Mouse (Mus musculus): ENCODE results near the gene Med24.
"Not testable (repeated sequence)": the region's sequence is repeated elsewhere in the genome, so short reads cannot be mapped to it uniquely, and the experiment has no call there.

The Med24 gene

DNA sequence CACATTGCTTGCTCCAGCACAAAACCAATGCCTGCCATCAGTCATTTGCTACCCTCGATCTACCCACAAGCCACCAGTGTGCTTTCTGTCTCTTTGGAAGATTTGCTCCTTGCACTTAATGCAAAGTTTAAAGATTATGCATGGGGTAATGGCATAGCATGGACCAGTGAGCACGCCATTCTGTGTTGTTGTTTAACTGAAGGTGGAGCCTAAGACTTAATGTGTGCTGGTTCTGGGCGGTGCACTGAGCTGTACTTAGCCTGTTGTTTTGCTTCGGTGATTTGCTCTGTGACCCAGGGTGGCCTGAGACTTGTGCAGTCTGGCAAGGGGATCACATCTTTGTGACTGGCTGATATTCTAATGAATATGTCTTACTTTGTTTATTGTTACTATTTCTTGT is 42.3 kb downstream of the Med24 start:
- no peak for DNase-seq

DNA sequence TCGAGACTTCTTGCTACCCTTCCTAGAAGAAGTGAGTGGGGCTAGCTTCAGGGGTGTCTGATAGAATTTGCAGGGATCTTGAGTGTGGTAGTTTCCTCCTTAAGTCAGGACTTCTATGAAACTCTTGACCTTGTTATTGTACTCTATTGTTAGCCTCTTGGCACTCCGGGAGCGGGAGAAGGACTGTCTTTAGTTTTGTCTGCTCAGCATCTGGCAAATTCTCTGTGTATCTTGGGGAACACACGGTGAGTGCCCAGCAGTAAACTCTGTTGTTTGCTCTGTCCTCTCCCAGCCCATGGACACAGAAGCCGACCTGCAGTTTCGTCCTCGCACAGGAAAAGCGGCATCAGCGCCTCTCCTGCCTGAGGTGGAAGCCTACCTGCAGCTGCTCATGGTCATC is 43.6 kb downstream of the Med24 start:
- DNase-seq: no peak

DNA sequence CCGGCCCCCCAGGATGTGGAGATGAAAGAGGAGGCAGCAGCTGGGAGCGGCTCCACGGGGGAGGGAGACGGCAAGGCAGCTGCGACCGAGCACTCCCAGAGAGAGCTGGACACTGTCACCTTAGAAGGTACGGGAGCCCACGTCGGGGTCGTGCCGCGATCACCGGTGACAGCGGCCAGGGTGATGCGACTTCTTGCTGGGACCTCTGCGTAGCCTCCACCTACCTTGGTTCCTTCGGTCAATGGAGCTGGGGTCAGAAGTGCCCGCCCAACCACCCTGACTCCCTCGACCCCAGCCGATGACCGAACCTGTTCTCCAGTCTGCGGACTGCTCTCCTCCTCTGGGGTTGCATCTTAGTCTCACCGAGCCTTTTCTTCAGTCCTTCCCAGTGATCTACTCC is 46.4 kb downstream of the Med24 start:
- DNase-seq: no peak

DNA sequence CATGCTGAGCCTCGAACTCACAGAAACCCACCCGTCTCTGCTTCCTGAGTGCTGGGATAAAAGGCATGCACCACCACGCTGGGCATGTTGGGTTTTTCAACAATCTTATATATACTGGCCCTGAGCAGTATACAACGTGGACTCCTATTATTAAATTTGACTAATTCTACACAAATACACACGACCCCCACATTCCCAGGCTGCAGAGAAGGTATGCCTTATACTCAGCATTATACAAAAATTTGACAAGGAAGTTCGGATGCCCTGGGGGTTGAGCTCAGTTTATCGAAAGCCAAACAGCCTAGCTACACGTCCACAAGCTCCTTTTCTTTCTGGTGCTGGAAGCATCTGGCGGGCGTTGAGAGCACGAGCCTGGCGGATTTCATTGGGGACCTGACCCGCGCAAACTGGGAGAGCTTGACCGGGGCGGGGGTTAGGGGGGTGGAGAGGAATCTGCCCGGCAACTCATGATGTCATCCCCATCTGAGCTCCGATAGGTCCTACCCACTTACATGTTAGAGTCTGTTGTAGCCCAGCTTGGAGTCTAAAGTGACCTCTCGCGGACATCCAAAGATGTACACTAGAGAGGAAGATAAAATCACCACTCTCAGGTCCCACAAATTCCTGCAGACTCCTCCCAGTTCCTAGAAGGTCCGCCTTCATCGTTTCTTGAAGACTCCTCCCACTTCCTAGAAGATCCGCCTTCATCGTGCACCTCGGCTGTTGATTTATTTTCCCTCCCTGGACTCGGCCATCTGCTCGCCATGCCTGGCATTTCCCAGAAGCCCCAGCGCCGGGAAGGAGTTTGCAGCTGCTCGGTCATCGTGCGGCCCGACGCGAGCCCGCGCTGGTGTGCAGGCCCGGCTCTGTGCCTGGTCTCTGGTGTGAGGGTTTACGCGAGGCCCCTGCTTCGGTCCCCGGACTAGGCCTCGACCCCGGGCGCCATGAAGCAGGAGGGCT is 47.2 kb downstream of the Med24 start, which contains the start of gene Psmd3:
Psmd3 (plus strand) TSS at position 769 of the 960 bp plus-strand sequence.
- peak; percentile 97 for DNase-seq

DNA sequence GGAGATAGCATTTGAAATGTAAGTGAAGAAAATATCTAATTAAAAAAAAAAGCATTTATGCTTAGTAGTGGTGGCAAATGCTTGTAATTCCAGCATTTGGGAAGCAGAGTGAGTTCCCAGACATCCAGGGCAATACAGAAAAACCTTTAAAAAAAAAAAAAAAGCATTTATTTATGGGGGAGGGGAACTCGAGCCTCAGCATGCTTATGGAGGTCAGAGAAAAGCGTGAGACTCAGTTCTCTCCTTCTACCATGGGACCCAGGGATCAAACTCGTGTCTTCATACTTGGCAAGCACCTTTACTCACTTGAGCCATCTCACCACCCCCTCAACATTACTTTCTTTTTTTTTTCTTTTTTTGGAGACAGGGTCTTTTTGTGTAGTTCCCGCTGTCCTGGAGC is 48.0 kb downstream of the Med24 start:
- DNase-seq: no peak

DNA sequence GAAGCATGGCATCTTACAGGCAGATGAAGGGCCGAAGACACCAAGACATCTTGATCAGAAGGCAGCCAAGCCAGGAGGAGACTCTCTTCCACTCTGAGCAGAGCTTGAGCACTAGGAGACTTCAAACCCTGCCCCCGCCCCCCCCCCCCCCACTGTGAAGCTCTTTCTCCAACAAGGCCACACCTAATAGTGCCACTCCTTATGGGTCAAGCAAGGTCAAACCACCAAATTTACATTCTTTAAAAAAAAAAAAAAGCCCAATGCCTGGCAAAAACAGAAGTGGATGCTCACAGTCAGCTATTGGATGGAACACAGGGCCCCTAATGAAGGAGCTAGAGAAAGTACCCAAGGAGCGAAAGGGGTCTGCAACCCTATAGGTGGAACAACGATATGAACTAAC is 48.6 kb downstream of the Med24 start:
- DNase-seq: not testable (repeated sequence)

DNA sequence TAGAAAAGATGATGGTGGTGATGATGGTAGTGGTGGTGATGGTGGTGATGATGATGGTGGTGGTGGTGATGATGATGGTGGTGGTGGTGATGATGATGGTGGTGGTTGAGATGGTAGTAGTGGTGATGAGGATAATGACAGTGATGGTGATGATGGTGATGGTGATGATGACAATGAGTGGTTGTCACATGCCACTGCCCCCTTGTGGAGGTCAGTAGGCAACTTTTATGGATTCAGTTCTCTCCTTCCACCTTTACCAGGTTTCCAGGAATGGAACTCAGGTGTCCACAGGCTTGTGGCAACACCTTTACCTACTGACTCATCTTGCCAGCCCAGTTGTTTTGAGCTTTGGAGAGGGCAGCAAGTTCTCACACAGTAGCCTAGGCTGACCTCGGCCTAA is 49.2 kb downstream of the Med24 start:
- DNase-seq: no peak

DNA sequence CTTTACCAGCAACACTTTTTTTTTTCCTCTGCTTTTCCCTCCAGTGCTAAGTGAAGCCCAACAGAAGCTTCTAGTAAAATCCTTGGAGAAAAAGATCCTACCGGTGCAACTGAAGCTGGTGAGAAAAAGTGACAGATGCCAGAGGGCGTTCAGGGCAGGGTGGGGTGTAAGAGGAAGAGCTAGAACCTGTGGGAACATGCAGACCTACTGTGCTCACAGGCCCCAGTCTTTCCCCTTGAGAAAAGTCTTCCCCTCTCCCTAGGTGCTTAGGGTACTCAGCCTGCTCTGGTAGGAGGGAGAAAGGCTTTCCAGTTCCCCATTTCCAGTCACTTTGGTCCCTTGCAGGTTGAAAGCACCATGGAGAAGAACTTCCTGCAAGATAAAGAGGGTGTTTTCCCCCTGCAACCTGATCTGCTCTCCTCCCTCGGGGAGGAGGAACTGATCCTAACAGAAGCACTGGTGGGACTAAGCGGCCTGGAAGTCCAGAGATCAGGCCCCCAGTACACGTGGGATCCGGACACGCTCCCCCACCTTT is 53.3 kb downstream of the Med24 start:
- DNase-seq: no peak

DNA sequence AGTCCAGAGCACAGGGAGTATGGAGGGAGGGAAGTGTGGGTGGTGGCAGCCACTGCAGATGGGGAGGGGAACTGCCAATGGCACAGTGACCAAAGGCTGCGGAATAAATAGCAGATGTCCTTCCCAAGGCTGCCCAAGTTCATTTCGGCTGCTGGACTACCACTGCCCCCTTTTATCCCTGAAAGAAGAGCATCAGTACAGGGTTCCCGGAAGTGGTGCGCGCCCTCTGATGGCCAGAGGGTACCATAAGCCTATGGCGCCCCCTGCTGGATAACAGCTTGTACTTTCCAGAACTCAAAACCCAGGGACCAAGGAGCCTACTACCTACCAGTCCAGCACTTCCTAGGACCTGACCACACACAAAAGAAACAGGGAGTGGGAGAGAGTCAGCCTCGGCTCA is 56.1 kb downstream of the Med24 start:
- DNase-seq: peak; percentile 71

DNA sequence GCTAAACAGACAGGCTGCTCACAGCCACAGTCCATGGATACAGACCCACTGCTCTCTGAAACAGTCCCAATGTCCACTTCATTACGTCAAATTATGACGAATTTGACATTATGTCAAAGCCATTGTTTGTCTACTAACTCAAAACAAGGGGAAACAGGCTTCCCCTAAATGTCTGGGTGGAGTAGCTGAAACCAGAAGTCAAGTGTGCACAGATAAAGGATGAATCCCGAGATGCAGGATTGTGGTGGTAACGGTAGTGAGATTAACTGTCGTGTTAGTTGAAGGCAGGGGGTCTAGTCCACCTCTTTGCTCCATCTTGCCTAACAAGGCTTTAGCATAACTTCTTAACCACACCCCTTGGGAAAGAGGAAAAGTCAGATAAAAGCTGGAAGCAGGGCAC is 56.8 kb downstream of the Med24 start:
- DNase-seq: no peak

DNA sequence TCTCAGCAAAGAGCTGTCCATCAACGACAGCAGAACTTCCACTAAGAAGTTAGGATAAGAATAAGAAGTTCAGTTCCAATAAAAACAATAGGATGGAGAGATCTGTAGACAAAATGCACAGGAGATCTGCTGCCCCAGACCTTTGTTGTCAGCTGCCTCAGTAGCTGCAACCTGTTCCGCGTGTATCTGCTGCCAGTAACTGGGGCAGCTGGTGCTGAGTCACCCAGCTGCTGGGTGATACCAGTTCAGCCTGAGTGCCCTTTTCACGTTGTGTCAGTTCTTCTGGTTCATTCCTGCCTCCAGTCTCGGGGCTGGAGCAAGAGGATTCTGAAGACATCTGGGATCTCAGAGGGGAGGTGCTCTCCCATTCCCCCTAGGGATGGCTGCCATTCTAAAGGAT is 57.4 kb downstream of the Med24 start:
- DNase-seq: no peak

DNA sequence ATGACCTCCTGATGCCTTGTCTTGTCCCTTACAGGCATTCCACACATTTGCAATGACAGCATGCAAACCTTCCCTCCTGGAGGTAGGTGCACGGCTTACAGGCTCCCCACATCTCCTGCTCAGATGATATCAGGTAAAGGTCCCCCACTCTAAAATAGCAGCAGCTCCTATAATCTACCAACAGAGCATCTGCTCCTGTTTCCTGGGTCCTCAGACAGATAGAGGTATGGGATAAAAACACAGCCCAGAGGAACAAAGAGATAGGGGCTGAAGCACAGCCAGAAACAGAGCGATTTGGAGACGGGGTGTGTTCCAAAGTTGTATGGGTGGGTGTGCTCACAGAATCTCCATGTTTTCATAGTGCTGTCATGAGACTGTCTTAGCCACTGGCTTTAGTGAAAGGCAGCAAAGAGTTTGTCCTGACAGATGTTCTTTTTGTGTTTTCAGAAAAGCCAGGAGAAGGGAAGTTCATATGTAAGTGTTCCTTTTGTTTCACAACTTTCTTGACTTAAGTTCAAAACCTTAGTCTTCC is 57.9 kb downstream of the Med24 start:
- DNase-seq: no peak

DNA sequence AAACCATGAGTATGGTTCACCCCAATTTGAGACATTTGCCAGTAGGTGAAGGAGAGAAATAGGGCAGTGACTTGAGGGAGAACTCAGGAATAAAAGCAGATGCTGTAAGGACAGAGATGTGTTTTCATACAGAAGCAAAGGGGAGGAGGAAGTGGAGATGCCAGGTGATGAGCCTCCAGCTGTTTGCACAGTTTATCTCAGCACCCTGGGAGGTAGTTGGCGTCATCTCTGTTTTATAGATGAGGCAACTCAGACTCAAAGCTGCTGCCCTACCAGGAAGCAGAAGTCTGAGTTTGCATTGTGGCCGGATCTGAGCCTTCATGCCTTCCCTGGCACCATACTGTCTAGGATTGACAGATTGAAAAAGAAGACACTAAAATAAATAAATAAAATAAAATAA is 60.3 kb downstream of the Med24 start:
- DNase-seq: no peak

DNA sequence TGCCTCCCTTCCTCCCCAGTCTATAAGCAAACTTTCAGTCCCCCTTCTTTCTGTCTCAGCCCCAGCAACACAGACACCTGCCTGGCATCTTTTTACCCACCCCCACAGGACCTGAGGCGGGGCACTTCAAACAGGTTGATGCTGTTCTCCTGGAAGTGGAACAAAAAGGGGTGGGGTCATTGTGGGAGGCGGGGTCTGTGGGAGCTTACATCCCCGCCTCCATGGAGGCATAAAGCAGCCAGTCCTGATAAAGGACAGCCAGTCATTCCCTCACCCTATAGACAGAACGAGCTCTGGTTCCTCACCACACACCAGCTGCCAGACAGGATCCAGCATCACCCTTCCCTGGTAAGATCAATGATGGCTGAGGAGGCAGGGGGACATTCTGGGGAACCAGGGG is 65.1 kb downstream of the Med24 start, which contains the start of gene Gsdma:
Gsdma (plus strand) TSS at position 261 of the 400 bp plus-strand sequence.
- no peak for DNase-seq

DNA sequence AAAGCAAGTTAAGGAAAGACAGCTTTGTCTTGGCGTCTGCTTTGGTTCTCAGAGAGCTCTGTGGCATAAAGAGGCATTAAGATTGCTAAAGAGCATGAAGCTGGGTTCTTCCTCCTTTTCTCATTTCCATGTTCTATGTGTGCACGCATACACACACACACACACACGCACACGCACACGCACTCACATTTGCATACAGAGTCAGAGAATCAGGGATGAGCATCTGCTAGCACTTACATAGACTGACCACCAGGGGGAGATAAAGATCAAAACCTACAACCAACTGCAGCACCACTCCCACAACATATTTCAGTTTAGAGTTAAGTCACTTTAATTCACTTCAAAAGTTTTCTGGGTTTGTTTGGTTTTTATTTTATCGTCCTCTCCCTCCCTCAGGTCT is 68.7 kb downstream of the Med24 start:
- peak; percentile 31 for DNase-seq

DNA sequence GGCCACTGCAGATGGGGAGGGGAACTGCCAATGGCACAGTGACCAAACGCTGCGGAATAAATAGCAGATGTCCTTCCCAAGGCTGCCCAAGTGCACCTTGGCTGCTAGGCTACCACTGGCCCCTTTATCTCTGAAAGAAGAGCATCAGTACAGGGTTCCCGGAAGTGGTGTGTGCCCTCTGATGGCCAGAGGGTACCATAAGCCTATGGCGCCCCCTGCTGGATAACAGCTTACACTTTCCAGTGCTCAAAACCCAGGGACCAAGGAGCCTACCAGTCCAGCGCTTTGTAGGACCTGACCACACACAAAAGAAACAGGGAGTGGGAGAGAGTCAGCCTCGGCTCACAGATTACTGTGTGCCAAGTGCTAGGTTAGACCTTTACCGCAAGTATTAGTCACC is 74.2 kb downstream of the Med24 start:
- peak; percentile 64 for DNase-seq

All from thymus, postnatal 25 days (tissue).